Mouse (Mus musculus) myocyte (in vitro differentiated cells): ENCODE measurements at regions not wholly inside any gene's neighbourhood (a gene's known extent, or its start where the extent isn't known, plus 50 kb on each side); places are given as distances from the start of the nearest gene placed in this dataset.

Experiments
- CEBPB ChIP-seq: IDR thresholded peaks from 2 replicates; pipeline ENCODE4 v1.6.1; 2011; ENCODE audit warnings: mild to moderate bottlenecking, moderate library complexity; ENCODE audit not compliant: poor library complexity, insufficient read depth, severe bottlenecking
- E2F4 ChIP-seq: IDR thresholded peaks from one replicate; pipeline ENCODE4 v1.6.1; 2011; ENCODE audit warnings: mild to moderate bottlenecking, control low read depth, moderate library complexity; ENCODE audit not compliant: insufficient read depth
- MAX ChIP-seq: IDR thresholded peaks from one replicate; pipeline ENCODE4 v1.6.1; 2011; ENCODE audit warnings: low read depth, mild to moderate bottlenecking, control low read depth
- MYOD1 ChIP-seq, 3 experiments: IDR thresholded peaks; one replicate each; pipeline ENCODE4 v1.6.1; 2011; ENCODE audit warnings: control low read depth in 2 of 3, low read depth in 2 of 3, mild to moderate bottlenecking in 2 of 3, moderate library complexity in 1 of 3; ENCODE audit not compliant: insufficient read length in 2 of 3, control insufficient read depth in 1 of 3
- MYOG ChIP-seq, 3 experiments: IDR thresholded peaks; one replicate each; pipeline ENCODE4 v1.6.1; 2011; ENCODE audit warnings: control low read depth in 2 of 3, low read depth in 2 of 3, mild to moderate bottlenecking in 2 of 3; ENCODE audit not compliant: insufficient read length in 2 of 3, control insufficient read depth in 1 of 3, insufficient read depth in 1 of 3
- POLR2A ChIP-seq: IDR thresholded peaks from one replicate; pipeline ENCODE4 v1.6.1; 2011; ENCODE audit warnings: low read depth, mild to moderate bottlenecking, control low read depth, moderate library complexity; ENCODE audit not compliant: insufficient read length
- POLR2AphosphoS2 ChIP-seq: IDR thresholded peaks from one replicate; pipeline ENCODE4 v1.6.1; 2011; ENCODE audit warnings: low read depth, control low read depth; ENCODE audit not compliant: insufficient read length
- REST ChIP-seq: IDR thresholded peaks from one replicate; pipeline ENCODE4 v1.6.1; 2011; ENCODE audit warnings: mild to moderate bottlenecking, control low read depth, moderate library complexity; ENCODE audit not compliant: insufficient read depth, insufficient read length
- SRF ChIP-seq: IDR thresholded peaks from one replicate; pipeline ENCODE4 v1.6.1; 2011; ENCODE audit warnings: low read depth; ENCODE audit not compliant: control insufficient read depth, insufficient read length
- TCF12 ChIP-seq: IDR thresholded peaks from one replicate; pipeline ENCODE4 v1.6.1; 2011; ENCODE audit warnings: mild to moderate bottlenecking, control low read depth; ENCODE audit not compliant: poor library complexity, insufficient read depth, severe bottlenecking
- TCF3 ChIP-seq: IDR thresholded peaks from one replicate; pipeline ENCODE4 v1.6.1; 2011; ENCODE audit warnings: low read depth, control low read depth; ENCODE audit not compliant: insufficient read length
- USF1 ChIP-seq: IDR thresholded peaks from one replicate; pipeline ENCODE4 v1.6.1; 2011; ENCODE audit warnings: low read depth, mild to moderate bottlenecking, control low read depth, moderate library complexity

DNA sequence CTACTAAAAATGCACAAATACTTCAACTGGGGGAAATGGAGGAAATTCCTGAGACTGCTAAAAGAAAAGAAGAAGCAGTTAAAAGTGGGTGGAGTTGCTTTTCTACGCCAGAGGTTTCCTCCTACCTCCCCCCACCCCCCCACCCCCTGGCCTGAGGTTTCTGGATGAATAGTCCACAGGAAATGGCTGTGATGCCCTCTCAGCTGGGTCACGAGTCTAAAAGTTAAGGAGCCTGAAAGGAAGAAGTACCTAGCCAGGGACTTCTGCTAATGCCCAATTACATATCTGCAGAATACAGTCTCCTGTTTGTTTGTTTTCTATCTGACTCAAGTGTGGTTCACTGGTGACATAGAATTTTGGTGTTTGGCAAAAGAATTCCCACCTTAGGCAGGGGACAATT, 169.4 kb downstream of the Mtx2 start:
- no peak for TF ChIP-seq MYOG (IDR thresholded peaks at IDR 0.05; ENCODE audit: control insufficient read depth in 1 of 3, insufficient read depth in 1 of 3, insufficient read length in 2 of 3, low read depth in 2 of 3)
- TF ChIP-seq MYOD1 (IDR thresholded peaks at IDR 0.05; ENCODE audit: control insufficient read depth in 1 of 3, insufficient read length in 2 of 3, low read depth in 2 of 3), result no peak
- no peak for TF ChIP-seq TCF12
- TF ChIP-seq POLR2A, result no peak
- TF ChIP-seq USF1, result no peak
- no peak for TF ChIP-seq E2F4
- no peak for TF ChIP-seq POLR2AphosphoS2
- TF ChIP-seq MAX, result no peak
- no peak for TF ChIP-seq SRF
- TF ChIP-seq CEBPB, result no peak
- TF ChIP-seq REST, result no peak
- no peak for TF ChIP-seq TCF3
